Mouse (Mus musculus): ENCODE results near the gene Eogt.

- TF ChIP-seq CTCF (IDR thresholded peaks at IDR 0.05; ENCODE audit: borderline replicate concordance, extremely low read depth, insufficient read depth, insufficient read length) (no peak), POLR2A (IDR thresholded peaks at IDR 0.05; ENCODE audit: borderline replicate concordance, extremely low read depth, insufficient read depth, insufficient read length, poor library complexity, severe bottlenecking) (no peak)
Measured at GRCm38 (mm10) chr6:97179367-97179828, 30.4 kb upstream of the Eogt start.

All from brain, embryonic 14.5 days (tissue).